Mouse (Mus musculus) adrenal gland, adult 2 months (tissue): ENCODE measurements at regions not wholly inside any gene's neighbourhood (a gene's known extent, or its start where the extent isn't known, plus 50 kb on each side); places are given as distances from the start of the nearest gene placed in this dataset.

ENCODE experiments used
- DNase-seq: peaks from one replicate; pipeline ENCODE4 v3.0.0; 2021

- no peak for DNase-seq
Observed at GRCm38 (mm10) chr3:10523359-10523758, 187.9 kb upstream of the Gm38303 start.

DNA sequence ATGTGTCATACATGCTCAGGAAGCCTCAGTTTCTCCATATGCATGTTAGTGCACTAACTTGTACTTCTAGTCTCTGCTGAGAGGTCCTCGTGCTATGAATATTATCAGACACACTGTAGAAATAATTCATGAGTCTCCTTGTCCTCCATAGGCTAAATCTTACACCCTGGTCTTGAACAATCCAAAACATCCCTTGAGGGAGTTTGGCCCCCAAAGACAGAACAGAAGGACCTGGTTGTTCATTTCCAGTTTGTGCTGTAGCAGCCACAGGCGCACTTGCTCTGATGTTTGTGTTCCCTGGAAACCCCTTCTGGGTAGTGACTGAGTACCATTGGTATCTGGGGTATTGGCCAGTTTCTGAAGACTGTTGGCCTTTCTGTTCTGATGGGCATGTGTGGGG, 176.7 kb upstream of the Gm38303 start:
- no peak for DNase-seq

GRCm38 (mm10) chr3:10511376-10511775, 175.9 kb upstream of the Gm38303 start:
- peak; percentile 52 for DNase-seq
